Mouse (Mus musculus): Measurements from ENCODE around the gene Lrrc2. TPM values are rescaled to one million over a fixed set of nuclear protein-coding genes. Genes with fewer than 3 reads are reported as not detected.

Lrrc2 gene
- total RNA-seq, 4 experiments from 2014 or later = 286 to 346 (median 321) TPM

GRCm38 (mm10) chr9:110947261-110947661 is 4.1 kb upstream of the Lrrc2 start:
- DNase-seq (ENCODE audit: low spot score) = no peak

GRCm38 (mm10) chr9:110947900-110948299 is 3.4 kb upstream of the Lrrc2 start:
- no peak for DNase-seq (ENCODE audit: low spot score)

- no peak for DNase-seq (ENCODE audit: low spot score)
These were observed 2.5 kb upstream of the Lrrc2 start for GRCm38 (mm10) chr9:110948813-110949310.

GRCm38 (mm10) chr9:110950109-110950508 is 1.2 kb upstream of the Lrrc2 start:
- no peak for DNase-seq (ENCODE audit: low spot score)

- DNase-seq (ENCODE audit: low spot score) = no peak
These were observed 521 bp downstream of the Lrrc2 start for GRCm38 (mm10) chr9:110951866-110952265.

- DNase-seq (ENCODE audit: low spot score) = no peak
These were observed 1.1 kb downstream of the Lrrc2 start for GRCm38 (mm10) chr9:110952398-110952797.

GRCm38 (mm10) chr9:110952931-110953549 is 1.7 kb downstream of the Lrrc2 start:
- no peak for DNase-seq (ENCODE audit: low spot score)

GRCm38 (mm10) chr9:110953550-110954461 is 2.5 kb downstream of the Lrrc2 start:
- DNase-seq (ENCODE audit: low spot score) = peak; percentile 69

GRCm38 (mm10) chr9:110954681-110955445 is 3.5 kb downstream of the Lrrc2 start:
- DNase-seq (ENCODE audit: low spot score) = no peak

- DNase-seq (ENCODE audit: low spot score) = peak; percentile 72
These were observed 4.6 kb downstream of the Lrrc2 start for GRCm38 (mm10) chr9:110955962-110956361.

- DNase-seq (ENCODE audit: low spot score) = no peak
These were observed 8.3 kb downstream of the Lrrc2 start for GRCm38 (mm10) chr9:110959669-110960068.

- no peak for DNase-seq (ENCODE audit: low spot score)
These were observed 9.1 kb downstream of the Lrrc2 start for GRCm38 (mm10) chr9:110960230-110961149.

GRCm38 (mm10) chr9:110961386-110961785 is 10.0 kb downstream of the Lrrc2 start:
- no peak for DNase-seq (ENCODE audit: low spot score)

- DNase-seq (ENCODE audit: low spot score) = peak; percentile 63
These were observed 12.3 kb downstream of the Lrrc2 start for GRCm38 (mm10) chr9:110963566-110964115.

GRCm38 (mm10) chr9:110965062-110965909 is 13.9 kb downstream of the Lrrc2 start:
- DNase-seq (ENCODE audit: low spot score) = no peak

GRCm38 (mm10) chr9:110965910-110966231 is 14.5 kb downstream of the Lrrc2 start:
- DNase-seq (ENCODE audit: low spot score) = no peak

- DNase-seq (ENCODE audit: low spot score) = no peak
These were observed 28.1 kb downstream of the Lrrc2 start for GRCm38 (mm10) chr9:110979411-110979810.

GRCm38 (mm10) chr9:110982351-110982750 is 31.0 kb downstream of the Lrrc2 start:
- no peak for DNase-seq (ENCODE audit: low spot score)

GRCm38 (mm10) chr9:110984096-110984495 is 32.8 kb downstream of the Lrrc2 start:
- DNase-seq (ENCODE audit: low spot score) = no peak

- no peak for DNase-seq (ENCODE audit: low spot score)
These were observed 34.2 kb downstream of the Lrrc2 start for GRCm38 (mm10) chr9:110985541-110985940.

Data from heart, adult 8-10 months (tissue).